Mouse (Mus musculus): ENCODE data around the gene Ppef1. TPM values are rescaled to one million over a fixed set of nuclear protein-coding genes. Genes with fewer than 3 reads are reported as not detected.

Gene Ppef1
- total and polyA plus RNA-seq, 3 experiments = 0.15 TPM; not detected in 2

DNA sequence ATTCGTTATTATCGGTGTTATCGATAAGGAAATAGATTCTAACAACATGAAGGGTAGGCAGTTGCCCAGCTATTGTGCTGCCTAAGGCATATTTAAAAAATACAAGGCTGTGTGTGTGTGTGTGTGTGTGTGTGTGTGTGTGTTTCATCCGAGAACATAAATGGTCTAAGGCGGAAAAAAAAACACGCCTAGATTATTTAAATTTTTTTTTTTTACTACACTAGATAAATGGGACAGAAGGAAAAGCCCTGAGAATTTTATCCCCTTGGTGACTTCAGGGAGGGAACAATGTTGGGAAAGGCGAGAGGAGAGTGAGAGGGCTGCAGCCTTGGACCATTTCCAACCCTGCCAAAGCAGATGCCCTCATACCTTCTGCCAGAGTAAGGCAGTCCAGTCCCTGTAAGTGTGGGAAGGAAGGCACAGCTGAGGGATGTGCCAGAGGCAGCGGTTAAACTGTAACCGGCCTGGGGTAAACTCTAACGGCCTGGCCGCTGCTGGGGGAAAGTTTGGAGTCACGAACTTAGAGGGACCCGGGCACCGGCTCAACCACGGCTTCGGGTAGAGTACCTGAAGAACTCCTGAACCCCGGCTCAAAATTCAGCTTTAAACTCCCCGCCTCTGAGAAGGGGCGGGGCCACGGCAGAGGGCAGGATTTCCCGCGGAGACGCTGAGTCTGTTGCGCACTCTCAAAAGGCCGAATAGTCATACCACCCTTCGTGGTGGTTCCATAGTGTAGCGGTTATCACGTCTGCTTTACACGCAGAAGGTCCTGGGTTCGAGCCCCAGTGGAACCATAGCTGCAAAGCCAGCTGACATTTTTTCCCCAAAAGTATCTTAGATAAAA is 30.0 kb upstream of the Ppef1 start:
- H3K36me3 ChIP-seq (ENCODE audit: control insufficient read depth in 1 of 2, insufficient read depth in 2 of 2, low read length in 2 of 2) = peaks cover 0 to 6% of the 10 kb centered on the region in 2 experiments; a peak in 2 of 4 replicates
- H3K27ac ChIP-seq (ENCODE audit: control insufficient read depth, low read depth, low read length) = peak overlapping the region; percentile 70; the same call in 1 of the 2 replicates
- H3K4me3 ChIP-seq (ENCODE audit: control insufficient read depth in 1 of 2, insufficient read depth in 1 of 2, low read depth in 2 of 2, low read length in 2 of 2) = peak overlapping the region; percentile 51 to 81
- H3K4me1 ChIP-seq (ENCODE audit: control insufficient read depth in 1 of 2, insufficient read depth in 2 of 2, low read length in 2 of 2) = no peaks in the 10 kb centered on the region
- H3K9ac ChIP-seq (ENCODE audit: control insufficient read depth, low read depth, low read length, poor library complexity, severe bottlenecking) = peak overlapping the region; percentile 91
- TF ChIP-seq MXI1 (IDR thresholded peaks at IDR 0.05; ENCODE audit: low read depth, low read length) (peak; percentile 31; the same call in 1 of the 2 replicates), EP300 (IDR thresholded peaks at IDR 0.05; ENCODE audit: low read depth in 1 of 2, low read length in 2 of 2) (peak in 1 of 2 experiments; percentile 3; a peak in 1 of 4 replicates), TBP (IDR thresholded peaks at IDR 0.05; ENCODE audit: low read depth, low read length) (peak; percentile 100), ETS1 (IDR thresholded peaks at IDR 0.05; ENCODE audit: low read depth, low read length) (no peak), CTCF (IDR thresholded peaks at IDR 0.05 in 2 of 3, conservative IDR thresholded peaks at IDR 0.05 in 1 of 3; ENCODE audit: control insufficient read depth in 1 of 3, insufficient read depth in 1 of 3, low read depth in 2 of 3, low read length in 3 of 3, poor library complexity in 1 of 3, severe bottlenecking in 1 of 3) (no peak), ZKSCAN1 (IDR thresholded peaks at IDR 0.05; ENCODE audit: low read depth, low read length) (no peak), ZNF384 (IDR thresholded peaks at IDR 0.05; ENCODE audit: low read depth, low read length) (peak; percentile 64), CHD1 (IDR thresholded peaks at IDR 0.05; ENCODE audit: low read depth, low read length) (no peak), ELF1 (IDR thresholded peaks at IDR 0.05; ENCODE audit: low read depth, low read length) (peak; percentile 68), E2F4 (IDR thresholded peaks at IDR 0.05; ENCODE audit: borderline replicate concordance, low read depth, low read length) (peak; percentile 92), TAL1 (IDR thresholded peaks at IDR 0.05; ENCODE audit: low read length) (no peak), GATA1 (IDR thresholded peaks at IDR 0.05; ENCODE audit: low read depth, low read length) (peak; percentile 78), MAFK (IDR thresholded peaks at IDR 0.05; ENCODE audit: borderline replicate concordance, low read depth, low read length) (peak; percentile 98), NRF1 (IDR thresholded peaks at IDR 0.05; ENCODE audit: insufficient read depth, low read depth, low read length, poor library complexity, severe bottlenecking) (0 out of 2 replicates have a peak, but pooled peaks have one; percentile 7), SIN3A (IDR thresholded peaks at IDR 0.05; ENCODE audit: low read length) (peak; percentile 80)
- DNase-seq (ENCODE audit: low read depth, low spot score) = peak; percentile 93
- H3K27me3 ChIP-seq (ENCODE audit: control insufficient read depth in 1 of 2, insufficient read depth in 2 of 2, low read length in 2 of 2) = no peaks in the 10 kb centered on the region; a peak in 1 of 4 replicates
- H3K79me2 ChIP-seq (ENCODE audit: control insufficient read depth, insufficient read depth, low read length, poor library complexity) = no peaks in the 10 kb centered on the region; the same call in 1 of the 2 replicates
- H3K9me3 ChIP-seq (replicated peaks; ENCODE audit: insufficient read depth, low read length) = no peaks in the 10 kb centered on the region

DNA sequence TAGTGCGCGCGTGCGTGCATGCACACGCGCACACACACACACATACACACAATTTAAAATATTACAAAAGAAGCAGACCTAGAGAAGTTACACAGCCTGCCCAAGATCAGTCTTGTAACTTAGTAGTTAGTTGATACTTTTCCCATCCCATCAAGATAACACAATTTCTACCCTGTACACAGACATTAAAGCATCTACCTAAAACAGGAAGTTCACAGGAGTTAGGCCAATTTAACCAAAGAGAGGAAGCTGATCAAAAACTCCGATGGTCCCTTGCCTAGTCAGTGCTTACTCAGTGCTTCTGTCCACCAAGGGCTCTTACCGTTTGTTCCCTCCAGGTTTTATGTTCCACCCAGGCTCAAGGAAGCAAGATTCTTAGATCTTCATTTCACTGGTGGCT is 15.2 kb upstream of the Ppef1 start:
- DNase-seq (ENCODE audit: low read depth, low spot score) = peak; percentile 66
- no peaks in the 10 kb centered on the region for H3K79me2 ChIP-seq (ENCODE audit: control insufficient read depth, insufficient read depth, low read length, poor library complexity)
- H3K9me3 ChIP-seq (replicated peaks; ENCODE audit: insufficient read depth, low read length) = no peaks in the 10 kb centered on the region
- H3K27ac ChIP-seq (ENCODE audit: control insufficient read depth, low read depth, low read length) = no peak overlapping the region
- H3K4me1 ChIP-seq (ENCODE audit: control insufficient read depth in 1 of 2, insufficient read depth in 2 of 2, low read length in 2 of 2) = peaks cover 0 to 7% of the 10 kb centered on the region in 2 experiments; a peak in 2 of 4 replicates
- TF ChIP-seq MAZ (IDR thresholded peaks at IDR 0.05; ENCODE audit: low read depth, low read length) (no peak), GATA1 (IDR thresholded peaks at IDR 0.05; ENCODE audit: low read depth, low read length) (peak; percentile 61; the same call in 1 of the 2 replicates), TBP (IDR thresholded peaks at IDR 0.05; ENCODE audit: low read depth, low read length) (peak; percentile 69)
- H3K9ac ChIP-seq (ENCODE audit: control insufficient read depth, low read depth, low read length, poor library complexity, severe bottlenecking) = no peak overlapping the region
- no peaks in the 10 kb centered on the region; a peak in 1 of 4 replicates for H3K27me3 ChIP-seq (ENCODE audit: control insufficient read depth in 1 of 2, insufficient read depth in 2 of 2, low read length in 2 of 2)
- H3K4me3 ChIP-seq (ENCODE audit: control insufficient read depth in 1 of 2, insufficient read depth in 1 of 2, low read depth in 2 of 2, low read length in 2 of 2) = no peak overlapping the region
- H3K36me3 ChIP-seq (ENCODE audit: control insufficient read depth in 1 of 2, insufficient read depth in 2 of 2, low read length in 2 of 2) = peaks cover 0 to under 1% of the 10 kb centered on the region in 2 experiments; a peak in 2 of 4 replicates

Measured in MEL (cell line).